Mouse (Mus musculus) hindbrain, embryonic 13.5 days (tissue): ENCODE data around the gene Fanca. TPM values are rescaled to one million over a fixed set of nuclear protein-coding genes. Genes with fewer than 3 reads are reported as not detected.

ENCODE experiments used
- ATAC-seq: fragments of 200-750 bp; cut with Nextera tagmentation; 2 replicates; pipeline ENCODE4 v1.8.0; 2017; ENCODE audit warnings: moderate TSS enrichment; ENCODE audit not compliant: low FRiP score
- H3K27ac ChIP-seq: fragments of 300-500 bp; sonication (generic); 2 replicates; pipeline ENCODE4 v1.5.1; 2015; ENCODE audit warnings: inconsistent platforms, mild to moderate bottlenecking, moderate library complexity
- H3K27me3 ChIP-seq: fragments of 300-500 bp; sonication (generic); 2 replicates; pipeline ENCODE4 v1.6.1; 2015; ENCODE audit warnings: mild to moderate bottlenecking, inconsistent platforms
- H3K36me3 ChIP-seq: fragments of 300-500 bp; sonication (generic); 2 replicates; pipeline ENCODE4 v1.6.1; 2015; ENCODE audit warnings: mild to moderate bottlenecking, inconsistent platforms
- H3K4me1 ChIP-seq: fragments of 300-500 bp; sonication (generic); replicated peaks from 2 replicates; pipeline ENCODE4 v1.6.1; 2015; ENCODE audit warnings: inconsistent platforms
- H3K4me2 ChIP-seq: fragments of 300-500 bp; sonication (generic); 2 replicates; pipeline ENCODE4 v1.6.1; 2015; ENCODE audit warnings: inconsistent platforms, mild to moderate bottlenecking, moderate library complexity
- H3K4me3 ChIP-seq: fragments of 300-500 bp; sonication (generic); 2 replicates; pipeline ENCODE4 v1.5.1; 2015; ENCODE audit warnings: mild to moderate bottlenecking, inconsistent platforms
- H3K9ac ChIP-seq: fragments of 300-500 bp; sonication (generic); 2 replicates; pipeline ENCODE4 v1.6.1; 2015; ENCODE audit warnings: mild to moderate bottlenecking, inconsistent platforms
- H3K9me3 ChIP-seq: fragments of 300-500 bp; sonication (generic); 2 replicates; pipeline ENCODE4 v1.6.1; 2016; ENCODE audit warnings: inconsistent platforms
- WGBS: fragments of 180-500 bp; shearing (Covaris S2); methylation state at CpG from one replicate; pipeline ENCODE4 v1.1.7; 2015; 5-methylcytosine and 5-hydroxymethylcytosine counted together
- polyA plus RNA-seq: library from polyadenylated mRNA; unstranded; fragments of >200 nt; fragmentation: Nextera tagmentation; extraction: Ambion mirVana; gene quantifications from 2 replicates; pipeline ENCODE4 v1.2.1, GENCODE M21; 2015

Fanca gene
- polyA plus RNA-seq, 1 experiment from 2014 or later, result 7.8 TPM

DNA sequence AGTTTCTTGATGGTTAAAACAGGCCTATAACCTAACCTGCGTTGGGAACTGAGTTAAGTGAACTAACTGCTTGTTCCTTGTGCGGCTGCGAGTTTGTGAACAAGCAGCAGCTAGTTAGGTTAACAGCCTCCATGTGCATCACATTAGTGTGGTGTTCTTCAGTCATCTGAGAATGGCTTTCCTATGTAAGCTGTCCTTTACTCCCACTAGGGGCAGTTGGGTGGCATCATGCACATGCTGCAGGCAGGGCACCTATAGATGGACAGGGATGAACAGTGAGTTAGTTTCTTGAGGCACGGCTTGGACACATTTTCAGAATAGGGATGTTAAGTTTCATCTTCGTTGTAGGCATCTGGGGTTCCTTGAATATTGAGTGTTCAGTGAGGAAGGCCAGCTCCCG, 63.2 kb downstream of the Fanca start:
- H3K27me3 ChIP-seq, result no peaks in the 10 kb centered on the region
- peak overlapping the region; percentile 97 for H3K4me3 ChIP-seq
- WGBS, result 72% methylated on average over 6 of the region's 6 CpGs
- peak overlapping the region; percentile 99 for H3K9ac ChIP-seq
- peaks cover 66% of the 10 kb centered on the region for H3K36me3 ChIP-seq
- peak overlapping the region; percentile 99 for H3K4me2 ChIP-seq
- H3K27ac ChIP-seq, result no peak overlapping the region
- ATAC-seq, result no peak
- no peaks in the 10 kb centered on the region for H3K9me3 ChIP-seq
- peaks cover 39% of the 10 kb centered on the region for H3K4me1 ChIP-seq

DNA sequence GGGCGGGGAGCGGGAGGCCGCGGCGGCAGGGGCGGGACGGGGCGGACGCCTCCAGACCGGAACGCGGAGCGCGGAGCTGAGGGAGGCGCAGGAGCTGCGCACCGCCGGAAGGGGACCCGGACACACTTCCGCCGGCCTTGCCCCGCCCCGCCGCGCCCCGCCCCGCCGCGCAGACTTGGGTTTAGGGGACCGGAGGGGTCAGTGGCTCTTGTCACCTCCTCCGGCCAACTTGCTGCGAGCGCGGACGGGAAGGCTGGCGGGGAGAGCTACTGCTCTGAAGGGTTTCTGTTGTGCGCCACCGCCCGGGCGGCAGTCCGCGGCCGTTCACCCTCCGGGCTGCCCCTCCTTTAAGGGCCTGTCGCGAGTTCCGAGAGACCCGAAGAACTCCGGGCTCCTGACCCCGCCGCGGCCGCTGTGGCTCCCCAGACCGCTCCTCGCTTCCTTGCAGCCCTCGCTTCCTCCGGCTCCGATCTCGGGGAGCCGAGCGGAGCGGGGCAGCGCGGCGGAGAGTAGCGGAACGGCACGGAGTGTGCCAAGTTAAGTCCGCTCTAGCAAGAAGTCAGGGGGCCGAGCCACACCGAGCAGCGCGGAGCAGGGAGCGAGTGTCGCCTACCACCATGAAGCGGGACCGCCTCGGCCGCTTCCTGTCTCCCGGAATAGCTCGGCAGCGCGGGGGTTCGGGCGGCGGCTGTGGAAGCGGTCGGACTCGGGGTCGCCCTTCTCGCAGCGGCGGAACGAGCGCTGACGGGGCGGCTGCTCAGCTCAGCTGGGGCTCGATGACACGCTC, 64.1 kb downstream of the Fanca start, which contains the start of the genes Zfp276 and Vps9d1:
Gene Zfp276, plus strand, starts transcription at position 97 of the 787 bp plus-strand sequence.
Gene Vps9d1, minus strand, starts transcription at position 250 of the 787 bp plus-strand sequence.
- no peaks in the 10 kb centered on the region for H3K27me3 ChIP-seq
- peak within 1 kb of the TSS; percentile 94 for H3K27ac ChIP-seq
- peaks cover 39% of the 10 kb centered on the region for H3K4me1 ChIP-seq
- peak within 1 kb of the TSS; percentile 97 for H3K4me3 ChIP-seq
- H3K36me3 ChIP-seq, result peaks cover 65% of the 10 kb centered on the region
- H3K4me2 ChIP-seq, result peak within 1 kb of the TSS; percentile 99
- peak; percentile 96 for ATAC-seq
- H3K9ac ChIP-seq, result peak within 1 kb of the TSS; percentile 99
- under 1% methylated on average over 83 of the region's 99 CpGs for WGBS
- no peaks in the 10 kb centered on the region for H3K9me3 ChIP-seq

DNA sequence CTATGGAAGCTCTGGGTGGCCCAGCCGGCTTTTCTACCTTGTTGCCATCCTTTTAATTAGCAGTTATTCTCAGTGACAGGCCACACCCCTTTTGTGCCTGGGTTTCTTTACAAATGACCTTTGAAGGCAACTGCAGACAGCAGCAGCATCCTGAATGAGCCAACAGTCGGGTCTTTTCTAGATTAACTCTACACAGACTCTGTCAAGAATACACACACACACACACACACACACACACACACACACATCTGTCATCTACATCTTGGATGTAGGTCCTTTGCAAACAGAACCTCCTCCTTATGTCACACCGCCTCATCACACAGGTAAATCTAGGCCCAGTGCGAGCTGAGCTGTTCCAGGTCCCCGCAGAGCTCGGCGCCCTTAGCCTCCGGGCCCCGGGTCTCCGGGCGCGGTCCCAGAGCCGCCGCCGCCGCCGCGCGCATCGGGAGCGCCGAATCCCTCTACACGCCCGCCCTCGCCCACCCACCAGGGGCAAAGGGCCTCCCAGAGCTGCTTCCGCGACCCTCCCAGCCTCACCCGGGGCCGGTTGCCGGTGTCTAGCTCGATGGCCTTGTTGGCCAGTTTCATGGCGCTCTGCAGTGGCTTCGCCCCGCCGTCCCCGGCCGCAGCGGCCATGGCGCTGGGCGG, 64.8 kb downstream of the Fanca start:
- WGBS, result under 1% methylated on average over 39 of the region's 40 CpGs
- peak overlapping the region; percentile 99 for H3K4me2 ChIP-seq
- peak overlapping the region; percentile 94 for H3K27ac ChIP-seq
- H3K36me3 ChIP-seq, result peaks cover 65% of the 10 kb centered on the region
- H3K9me3 ChIP-seq, result no peaks in the 10 kb centered on the region
- peak overlapping the region; percentile 97 for H3K4me3 ChIP-seq
- peaks cover 39% of the 10 kb centered on the region for H3K4me1 ChIP-seq
- ATAC-seq, result peak; percentile 47
- peak overlapping the region; percentile 99 for H3K9ac ChIP-seq
- no peaks in the 10 kb centered on the region for H3K27me3 ChIP-seq

DNA sequence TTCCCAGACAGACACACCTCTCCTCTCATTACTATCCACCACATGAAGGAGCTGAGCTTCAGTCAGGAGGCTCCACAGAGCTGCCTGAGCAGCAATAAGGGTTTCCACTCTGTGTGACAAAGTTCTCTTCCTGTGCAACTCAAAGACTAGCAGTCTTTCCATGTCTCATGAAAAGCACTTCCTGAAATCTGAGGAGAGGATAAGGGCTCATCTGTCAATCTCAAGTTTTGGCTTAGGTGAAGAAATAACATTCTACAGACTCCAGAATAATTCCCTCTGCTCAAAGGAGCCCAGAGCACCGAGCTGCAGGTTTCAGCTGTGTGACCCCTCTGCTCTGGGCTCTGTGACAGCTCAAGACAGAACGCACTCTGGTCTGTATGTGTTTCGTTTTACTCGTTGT, 65.5 kb downstream of the Fanca start:
- Histone ChIP-seq H3K27me3 (no peaks in the 10 kb centered on the region), H3K9me3 (no peaks in the 10 kb centered on the region), H3K36me3 (peaks cover 65% of the 10 kb centered on the region), H3K27ac (peak overlapping the region; percentile 94), H3K4me2 (peak overlapping the region; percentile 99), H3K4me1 (peaks cover 39% of the 10 kb centered on the region), H3K9ac (peak overlapping the region; percentile 99), H3K4me3 (peak overlapping the region; percentile 97)
- no peak for ATAC-seq
- 70% methylated on average over 4 of the region's 4 CpGs for WGBS

GRCm38 (mm10) chr8:123250940-123251339, 67.4 kb downstream of the Fanca start:
- Histone ChIP-seq H3K36me3 (peaks cover 65% of the 10 kb centered on the region), H3K27me3 (no peaks in the 10 kb centered on the region), H3K4me3 (no peak overlapping the region), H3K27ac (no peak overlapping the region), H3K9ac (no peak overlapping the region), H3K4me1 (peaks cover 26% of the 10 kb centered on the region), H3K4me2 (no peak overlapping the region), H3K9me3 (no peaks in the 10 kb centered on the region)
- 92% methylated on average over 5 of the region's 5 CpGs for WGBS
- no peak for ATAC-seq

DNA sequence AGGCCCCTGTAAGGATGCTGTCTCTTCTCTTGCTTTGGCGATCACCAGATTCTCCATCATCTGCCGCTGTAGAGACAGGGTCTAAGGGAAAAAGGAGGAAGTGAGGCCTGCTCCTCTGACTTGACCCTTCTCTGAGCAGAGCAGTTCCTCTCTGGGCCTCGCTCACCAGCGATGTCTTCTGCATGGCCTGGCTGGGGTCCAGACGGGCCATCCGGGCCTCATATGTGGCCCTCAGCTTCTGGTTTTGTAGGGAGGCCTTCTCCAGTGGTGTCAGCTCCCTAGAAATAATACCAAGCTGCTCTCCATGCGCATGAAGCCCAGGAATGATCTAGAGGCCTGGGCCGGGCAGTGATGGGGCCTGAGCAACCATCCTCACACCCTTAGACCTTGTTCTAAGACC, 69.8 kb downstream of the Fanca start:
- H3K27ac ChIP-seq, result no peak overlapping the region
- no peak overlapping the region for H3K4me3 ChIP-seq
- ATAC-seq, result no peak
- H3K9ac ChIP-seq, result no peak overlapping the region
- WGBS, result 93% methylated on average over 8 of the region's 8 CpGs
- H3K27me3 ChIP-seq, result no peaks in the 10 kb centered on the region
- H3K36me3 ChIP-seq, result peaks cover 85% of the 10 kb centered on the region
- H3K9me3 ChIP-seq, result no peaks in the 10 kb centered on the region
- no peak overlapping the region for H3K4me2 ChIP-seq
- peaks cover 13% of the 10 kb centered on the region for H3K4me1 ChIP-seq

DNA sequence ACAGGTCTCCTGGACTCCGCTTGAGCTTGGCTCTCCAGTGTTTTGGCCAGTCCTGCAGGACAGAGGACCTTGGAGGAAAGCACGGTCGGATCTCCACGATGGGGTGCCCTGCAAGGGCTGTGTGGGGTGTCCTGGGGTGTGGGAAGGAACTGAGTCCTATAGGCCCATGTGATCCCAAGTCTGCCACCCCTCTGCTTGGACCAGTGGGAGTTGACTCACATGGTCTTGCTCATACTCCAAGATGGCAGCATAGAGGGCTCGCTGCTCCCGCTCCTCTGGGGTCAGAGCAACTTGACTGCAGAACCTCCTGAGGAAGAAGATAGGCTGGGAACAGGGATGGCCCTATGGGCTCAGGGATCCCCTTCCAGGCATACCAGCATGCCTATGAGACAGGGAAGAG, 70.6 kb downstream of the Fanca start:
- no peak for ATAC-seq
- Histone ChIP-seq H3K4me3 (no peak overlapping the region), H3K9ac (0 out of 2 replicates have a peak overlapping the region, but pooled peaks have one; percentile 1), H3K36me3 (peaks cover 93% of the 10 kb centered on the region), H3K27ac (no peak overlapping the region), H3K4me2 (no peak overlapping the region), H3K4me1 (peaks cover 6% of the 10 kb centered on the region), H3K27me3 (no peaks in the 10 kb centered on the region), H3K9me3 (no peaks in the 10 kb centered on the region)
- 96% methylated on average over 6 of the region's 6 CpGs for WGBS

- Histone ChIP-seq H3K4me3 (no peak overlapping the region), H3K4me1 (no peaks in the 10 kb centered on the region), H3K9me3 (no peaks in the 10 kb centered on the region), H3K27me3 (no peaks in the 10 kb centered on the region), H3K9ac (no peak overlapping the region), H3K4me2 (no peak overlapping the region), H3K36me3 (peaks cover 88% of the 10 kb centered on the region), H3K27ac (no peak overlapping the region)
- WGBS, result 91% methylated on average over 12 of the region's 12 CpGs
- ATAC-seq, result no peak
Observed at GRCm38 (mm10) chr8:123245543-123245942, 72.8 kb downstream of the Fanca start.

DNA sequence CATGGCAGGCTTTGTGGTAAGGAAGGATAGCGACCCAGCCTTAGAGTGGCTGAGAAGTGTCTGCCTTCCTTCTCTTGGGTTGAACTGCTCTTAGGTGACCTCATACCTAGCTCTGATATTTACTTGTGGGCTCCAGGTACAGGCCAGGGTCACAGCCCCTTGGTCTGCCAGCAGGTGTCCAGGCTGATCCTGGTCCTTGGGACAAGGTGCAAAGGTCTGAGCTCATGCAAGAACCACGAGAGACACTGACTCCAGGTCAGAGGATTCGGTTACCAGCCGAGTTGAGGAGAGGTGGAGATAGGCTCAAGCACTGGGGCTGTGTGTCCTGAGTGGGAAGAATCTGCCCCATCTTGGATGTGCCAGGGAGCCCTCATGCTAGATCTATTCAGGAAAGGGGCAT, 74.0 kb downstream of the Fanca start:
- 95% methylated on average over 4 of the region's 4 CpGs for WGBS
- Histone ChIP-seq H3K27me3 (no peaks in the 10 kb centered on the region), H3K27ac (no peak overlapping the region), H3K4me3 (no peak overlapping the region), H3K9ac (no peak overlapping the region), H3K4me2 (no peak overlapping the region), H3K4me1 (no peaks in the 10 kb centered on the region), H3K36me3 (peaks cover 78% of the 10 kb centered on the region), H3K9me3 (no peaks in the 10 kb centered on the region)
- no peak for ATAC-seq

GRCm38 (mm10) chr8:123243053-123243452, 75.3 kb downstream of the Fanca start:
- H3K27ac ChIP-seq, result no peak overlapping the region
- H3K36me3 ChIP-seq, result peaks cover 64% of the 10 kb centered on the region
- H3K4me3 ChIP-seq, result no peak overlapping the region
- no peak overlapping the region for H3K4me2 ChIP-seq
- no peak for ATAC-seq
- H3K9ac ChIP-seq, result no peak overlapping the region
- no peaks in the 10 kb centered on the region for H3K27me3 ChIP-seq
- 76% methylated on average over 11 of the region's 11 CpGs for WGBS
- no peaks in the 10 kb centered on the region for H3K4me1 ChIP-seq
- no peaks in the 10 kb centered on the region for H3K9me3 ChIP-seq

- WGBS, result 90% methylated on average over 7 of the region's 7 CpGs
- no peak overlapping the region for H3K27ac ChIP-seq
- H3K27me3 ChIP-seq, result peaks cover under 1% of the 10 kb centered on the region; the same call in 1 of the 2 replicates
- H3K9ac ChIP-seq, result no peak overlapping the region
- H3K9me3 ChIP-seq, result no peaks in the 10 kb centered on the region
- H3K4me2 ChIP-seq, result no peak overlapping the region
- H3K4me3 ChIP-seq, result no peak overlapping the region
- peaks cover 57% of the 10 kb centered on the region for H3K36me3 ChIP-seq
- no peaks in the 10 kb centered on the region for H3K4me1 ChIP-seq
- no peak for ATAC-seq
Observed at GRCm38 (mm10) chr8:123242107-123242923, 76.1 kb downstream of the Fanca start.

- Histone ChIP-seq H3K4me3 (no peak overlapping the region), H3K27ac (no peak overlapping the region), H3K27me3 (peaks cover 29% of the 10 kb centered on the region), H3K9ac (no peak overlapping the region), H3K9me3 (no peaks in the 10 kb centered on the region), H3K4me1 (peaks cover 21% of the 10 kb centered on the region), H3K4me2 (no peak overlapping the region), H3K36me3 (peaks cover 28% of the 10 kb centered on the region)
- ATAC-seq, result no peak
- 82% methylated on average over 10 of the region's 10 CpGs for WGBS
Observed at GRCm38 (mm10) chr8:123239398-123239797, 79.0 kb downstream of the Fanca start.
